Mouse (Mus musculus) hindbrain, embryonic 14.5 days (tissue): Measurements from ENCODE around the gene Gnao1. TPM values are rescaled to one million over a fixed set of nuclear protein-coding genes. Genes with fewer than 3 reads are reported as not detected.

Source experiments
- ATAC-seq: fragments of 200-750 bp; cut with Nextera tagmentation; 2 replicates; pipeline ENCODE4 v1.8.0; 2017; ENCODE audit warnings: moderate number of reproducible peaks, mild to moderate bottlenecking, moderate TSS enrichment, moderate library complexity; ENCODE audit not compliant: low FRiP score
- DNase-seq: peaks from one replicate; pipeline ENCODE4 v3.0.0-alpha.2; 2015; ENCODE audit warnings: low spot score
- H3K27ac ChIP-seq: fragments of 300-500 bp; sonication (generic); 2 replicates; pipeline ENCODE4 v1.5.1; 2014; ENCODE audit warnings: mild to moderate bottlenecking, moderate library complexity
- H3K27me3 ChIP-seq: fragments of 300-500 bp; sonication (generic); 2 replicates; pipeline ENCODE4 v1.6.1; 2014; ENCODE audit warnings: mild to moderate bottlenecking, low read length, mixed read lengths; ENCODE audit not compliant: control insufficient read depth, insufficient read depth
- H3K36me3 ChIP-seq: fragments of 300-500 bp; sonication (generic); replicated peaks from 2 replicates; pipeline ENCODE4 v1.6.1; 2014; ENCODE audit not compliant: control insufficient read depth, insufficient read depth
- H3K4me1 ChIP-seq: fragments of 300-500 bp; sonication (generic); replicated peaks from 2 replicates; pipeline ENCODE4 v1.6.1; 2014; ENCODE audit warnings: antibody characterized with exemption, low read length, mixed read lengths; ENCODE audit not compliant: control insufficient read depth, insufficient read depth
- H3K4me2 ChIP-seq: fragments of 300-500 bp; sonication (generic); replicated peaks from 2 replicates; pipeline ENCODE4 v1.6.1; 2014; ENCODE audit warnings: mild to moderate bottlenecking, moderate library complexity
- H3K4me3 ChIP-seq: fragments of 300-500 bp; sonication (generic); replicated peaks from 2 replicates; pipeline ENCODE4 v1.5.1; 2014; ENCODE audit warnings: mild to moderate bottlenecking, low read length
- H3K9ac ChIP-seq: fragments of 300-500 bp; sonication (generic); 2 replicates; pipeline ENCODE4 v1.6.1; 2014
- H3K9me3 ChIP-seq: fragments of 300-500 bp; sonication (generic); 2 replicates; pipeline ENCODE4 v1.6.1; 2016; ENCODE audit warnings: low read length; ENCODE audit not compliant: control insufficient read depth
- WGBS: fragments of 180-500 bp; shearing (Covaris S2); extraction: QIAGEN DNeasy Blood & Tissue Kit; methylation state at CpG from one replicate; pipeline ENCODE4 v1.1.7; 2014; 5-methylcytosine and 5-hydroxymethylcytosine counted together
- polyA plus RNA-seq: library from polyadenylated mRNA; unstranded; fragments of >200 nt; fragmentation: Nextera tagmentation; extraction: Ambion mirVana; gene quantifications from 2 replicates; pipeline ENCODE4 v1.2.1, GENCODE M21; 2014

Gene Gnao1
- polyA plus RNA-seq, 1 experiment from 2014 or later: 200 TPM

DNA sequence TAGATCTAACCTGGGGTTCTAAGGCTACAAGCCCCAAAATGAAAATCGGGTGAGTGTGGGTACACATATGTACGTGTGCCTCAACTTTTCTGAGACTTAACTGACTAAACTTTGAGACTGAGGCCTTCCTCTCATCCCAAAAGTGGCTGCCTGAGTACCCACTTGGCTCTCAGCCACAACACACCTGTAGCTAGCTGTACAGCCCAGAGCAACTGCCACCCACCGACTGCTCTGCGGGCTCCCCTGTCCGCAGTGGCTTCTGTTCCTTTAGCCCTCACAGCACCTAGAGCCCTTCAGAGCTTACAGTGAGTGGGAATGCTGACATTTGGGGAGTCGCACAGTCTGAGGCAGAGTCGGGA lies 110.8 kb downstream of the Gnao1 start:
- H3K4me1 ChIP-seq: peaks cover 85% of the 10 kb centered on the region
- no peaks in the 10 kb centered on the region for H3K36me3 ChIP-seq
- ATAC-seq: no peak
- peak overlapping the region; percentile 6; the same call in 1 of the 2 replicates for H3K9ac ChIP-seq
- H3K27ac ChIP-seq: peak overlapping the region; percentile 91; the same call in 1 of the 2 replicates
- no peak for DNase-seq
- no peak overlapping the region for H3K4me2 ChIP-seq
- H3K27me3 ChIP-seq: no peaks in the 10 kb centered on the region
- 69% methylated on average over 7 of the region's 7 CpGs for WGBS
- no peaks in the 10 kb centered on the region for H3K9me3 ChIP-seq
- no peak overlapping the region for H3K4me3 ChIP-seq

DNA sequence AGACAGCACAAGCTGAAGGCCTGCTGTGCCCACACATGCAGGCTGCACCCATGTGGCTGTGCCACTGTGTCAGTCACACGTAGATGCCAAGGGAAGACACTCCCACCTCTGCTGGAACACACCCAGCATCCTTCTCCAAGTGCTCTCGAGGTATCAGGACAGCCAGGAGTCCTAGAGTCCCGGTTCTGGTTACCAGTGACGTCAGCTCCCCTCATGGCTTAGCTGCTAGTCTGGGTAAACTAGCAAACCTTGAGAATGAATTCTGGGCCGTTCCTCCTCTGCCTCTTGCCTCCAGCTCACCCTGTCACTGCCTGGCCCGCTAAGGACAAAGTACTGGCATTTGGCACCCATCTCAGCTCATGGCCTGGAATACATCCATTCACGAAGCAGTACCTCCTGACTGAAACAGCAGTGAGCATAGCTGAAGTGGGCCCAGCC lies 114.2 kb downstream of the Gnao1 start:
- no peaks in the 10 kb centered on the region; the same call in 1 of the 2 replicates for H3K36me3 ChIP-seq
- H3K27me3 ChIP-seq: no peaks in the 10 kb centered on the region
- H3K4me2 ChIP-seq: no peak overlapping the region
- 71% methylated on average over 7 of the region's 7 CpGs for WGBS
- H3K27ac ChIP-seq: peak overlapping the region; percentile 43; the same call in 1 of the 2 replicates
- no peaks in the 10 kb centered on the region for H3K9me3 ChIP-seq
- H3K4me3 ChIP-seq: no peak overlapping the region
- no peak overlapping the region for H3K9ac ChIP-seq
- H3K4me1 ChIP-seq: peaks cover 55% of the 10 kb centered on the region
- no peak for DNase-seq
- no peak for ATAC-seq

DNA sequence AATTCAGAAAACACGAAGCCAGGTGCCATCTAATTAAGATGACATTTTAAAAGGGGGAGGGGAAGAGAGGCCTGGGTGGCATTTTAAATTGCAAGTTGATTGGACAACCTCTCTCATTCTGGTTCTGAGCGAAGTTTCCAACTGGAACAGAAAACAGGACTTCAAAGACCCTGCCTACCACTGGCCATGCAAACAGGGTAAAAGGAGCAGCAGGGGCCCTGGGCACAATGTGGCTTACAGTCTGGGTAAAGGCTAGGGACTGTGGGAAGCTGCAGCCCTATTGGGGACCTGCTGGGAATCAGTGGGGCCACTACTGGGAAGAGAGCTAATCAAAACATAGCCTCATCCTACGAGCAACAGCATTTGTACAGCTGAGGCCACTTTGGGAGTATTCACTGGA lies 115.7 kb downstream of the Gnao1 start:
- no peak for ATAC-seq
- no peak for DNase-seq
- H3K36me3 ChIP-seq: no peaks in the 10 kb centered on the region; the same call in 1 of the 2 replicates
- H3K9me3 ChIP-seq: no peaks in the 10 kb centered on the region
- no peak overlapping the region for H3K4me3 ChIP-seq
- peaks cover 39% of the 10 kb centered on the region for H3K4me1 ChIP-seq
- no peak overlapping the region for H3K27ac ChIP-seq
- WGBS: 27% methylated on average over 3 of the region's 3 CpGs
- no peak overlapping the region for H3K4me2 ChIP-seq
- H3K27me3 ChIP-seq: no peaks in the 10 kb centered on the region
- H3K9ac ChIP-seq: no peak overlapping the region

DNA sequence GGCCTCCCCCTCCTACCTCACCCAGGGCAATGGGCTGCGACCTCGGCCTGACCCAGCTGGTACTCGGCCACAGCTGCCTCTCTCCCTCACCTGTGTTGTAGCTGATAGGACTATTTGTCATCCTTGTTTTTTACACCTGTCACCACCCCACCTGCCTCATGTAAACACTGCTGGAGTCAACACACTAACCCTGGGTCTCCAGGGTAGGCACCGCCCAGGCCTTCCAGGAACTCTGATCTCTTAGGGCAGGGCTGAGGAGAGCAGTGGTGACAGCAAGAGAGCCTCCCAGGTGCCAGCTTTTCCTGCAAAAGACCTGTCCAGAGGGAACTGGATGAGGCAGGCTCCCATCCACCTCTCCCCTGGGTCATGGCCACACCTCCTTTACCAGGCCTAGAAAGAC lies 119.5 kb downstream of the Gnao1 start:
- Histone ChIP-seq H3K36me3 (peaks cover 3% of the 10 kb centered on the region), H3K27ac (no peak overlapping the region), H3K4me3 (no peak overlapping the region), H3K9ac (no peak overlapping the region), H3K4me2 (no peak overlapping the region), H3K27me3 (no peaks in the 10 kb centered on the region), H3K9me3 (no peaks in the 10 kb centered on the region), H3K4me1 (peaks cover 12% of the 10 kb centered on the region; the same call in 1 of the 2 replicates)
- DNase-seq (no peak), ATAC-seq (no peak)
- WGBS: 89% methylated on average over 4 of the region's 4 CpGs

DNA sequence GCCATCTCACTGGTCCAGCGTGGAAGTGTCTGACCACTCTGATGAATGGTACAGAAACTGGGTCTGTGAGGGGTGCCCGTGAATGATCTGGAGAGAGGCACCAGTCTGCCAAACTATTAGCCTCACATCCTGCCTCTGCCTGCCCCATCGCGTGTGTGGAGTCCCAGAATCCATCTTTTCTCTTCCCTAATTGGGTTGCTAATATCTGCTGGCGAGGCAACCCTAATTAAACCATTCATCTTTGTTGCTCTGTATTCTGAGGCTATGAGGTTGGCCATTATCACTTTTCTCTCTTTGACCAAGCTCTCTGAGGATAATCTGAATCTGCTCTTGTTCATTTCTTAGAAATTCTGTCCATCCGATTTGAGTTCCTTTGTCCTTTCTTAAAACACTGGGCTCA lies 121.6 kb downstream of the Gnao1 start:
- Histone ChIP-seq H3K4me3 (no peak overlapping the region), H3K9ac (no peak overlapping the region), H3K9me3 (no peaks in the 10 kb centered on the region), H3K4me1 (no peaks in the 10 kb centered on the region), H3K27me3 (no peaks in the 10 kb centered on the region), H3K4me2 (no peak overlapping the region), H3K27ac (no peak overlapping the region), H3K36me3 (peaks cover 5% of the 10 kb centered on the region)
- 57% methylated on average over 6 of the region's 6 CpGs for WGBS
- DNase-seq (no peak), ATAC-seq (no peak)

DNA sequence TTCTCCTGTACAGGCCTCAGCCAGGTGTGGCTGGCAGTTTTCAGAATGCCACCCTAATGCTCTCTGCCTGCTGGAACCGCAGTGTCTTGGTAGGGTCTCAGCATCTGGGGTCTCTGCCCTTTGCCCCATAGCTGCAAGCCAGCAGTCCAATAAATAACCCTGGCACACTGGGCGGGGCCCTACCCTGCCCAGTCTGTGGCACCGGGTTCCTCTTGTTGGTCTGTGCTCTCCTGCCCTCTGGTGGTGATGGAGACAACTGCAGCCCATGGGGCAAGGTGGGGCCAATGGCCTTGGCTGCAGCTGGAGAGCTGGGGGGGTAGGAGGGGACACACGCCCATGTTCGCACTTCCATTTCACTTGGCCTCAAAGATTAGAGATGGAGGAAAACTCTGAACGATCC lies 123.1 kb downstream of the Gnao1 start:
- Histone ChIP-seq H3K4me3 (no peak overlapping the region), H3K36me3 (peaks cover 5% of the 10 kb centered on the region), H3K27me3 (no peaks in the 10 kb centered on the region), H3K4me2 (no peak overlapping the region), H3K9ac (no peak overlapping the region), H3K4me1 (no peaks in the 10 kb centered on the region), H3K9me3 (no peaks in the 10 kb centered on the region), H3K27ac (no peak overlapping the region)
- DNase-seq (peak; percentile 79), ATAC-seq (peak; percentile 70)
- 27% methylated on average over 6 of the region's 6 CpGs for WGBS

DNA sequence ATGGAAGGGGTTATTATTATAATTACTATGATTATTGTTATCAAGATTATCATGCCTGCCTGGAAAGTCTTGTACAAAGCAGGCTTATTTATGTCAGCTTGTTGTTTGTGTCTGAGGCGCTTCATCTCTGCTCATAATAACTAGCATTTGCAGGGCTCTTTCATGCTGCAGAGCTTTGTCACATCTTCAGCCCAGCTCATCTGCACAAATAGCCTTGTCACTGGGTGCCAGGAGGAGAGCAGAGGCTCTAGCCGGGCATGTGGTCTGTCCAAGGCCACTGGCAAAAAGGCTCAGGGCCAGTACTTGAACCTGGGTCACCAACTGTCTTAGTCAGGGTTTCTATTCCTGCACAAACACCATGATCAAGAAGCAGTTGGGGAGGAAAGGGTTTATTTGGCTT lies 123.5 kb downstream of the Gnao1 start:
- Histone ChIP-seq H3K4me3 (no peak overlapping the region), H3K27ac (no peak overlapping the region), H3K4me1 (no peaks in the 10 kb centered on the region), H3K4me2 (no peak overlapping the region), H3K36me3 (peaks cover 5% of the 10 kb centered on the region), H3K27me3 (no peaks in the 10 kb centered on the region), H3K9me3 (no peaks in the 10 kb centered on the region), H3K9ac (no peak overlapping the region)
- DNase-seq: no peak
- ATAC-seq: no peak
- WGBS: 91% methylated on average over 2 of the region's 2 CpGs

DNA sequence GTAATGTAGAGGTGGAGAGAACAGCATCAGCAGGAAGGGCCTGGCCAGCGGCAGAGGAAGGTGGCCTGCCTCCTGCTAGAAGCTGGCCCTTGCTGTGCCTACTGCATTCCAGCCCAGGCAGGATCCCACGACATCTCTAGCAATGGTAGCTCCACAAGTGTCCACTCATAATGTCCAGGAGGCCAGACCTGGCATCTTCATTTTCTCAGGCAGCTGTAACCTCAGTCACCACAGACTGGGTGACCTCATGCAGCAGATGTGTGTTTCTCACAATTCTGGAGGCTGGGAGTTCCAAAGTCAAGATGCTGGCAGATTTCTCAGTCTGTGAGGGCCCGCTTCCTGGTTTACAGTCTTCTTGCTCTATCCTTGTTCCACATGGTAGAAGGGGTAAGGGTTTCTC lies 128.4 kb downstream of the Gnao1 start:
- Histone ChIP-seq H3K9ac (no peak overlapping the region), H3K4me1 (no peaks in the 10 kb centered on the region), H3K4me3 (no peak overlapping the region), H3K27me3 (no peaks in the 10 kb centered on the region), H3K9me3 (no peaks in the 10 kb centered on the region), H3K4me2 (no peak overlapping the region), H3K27ac (no peak overlapping the region), H3K36me3 (peaks cover 5% of the 10 kb centered on the region)
- ATAC-seq: no peak
- 85% methylated on average over 3 of the region's 3 CpGs for WGBS
- no peak for DNase-seq

DNA sequence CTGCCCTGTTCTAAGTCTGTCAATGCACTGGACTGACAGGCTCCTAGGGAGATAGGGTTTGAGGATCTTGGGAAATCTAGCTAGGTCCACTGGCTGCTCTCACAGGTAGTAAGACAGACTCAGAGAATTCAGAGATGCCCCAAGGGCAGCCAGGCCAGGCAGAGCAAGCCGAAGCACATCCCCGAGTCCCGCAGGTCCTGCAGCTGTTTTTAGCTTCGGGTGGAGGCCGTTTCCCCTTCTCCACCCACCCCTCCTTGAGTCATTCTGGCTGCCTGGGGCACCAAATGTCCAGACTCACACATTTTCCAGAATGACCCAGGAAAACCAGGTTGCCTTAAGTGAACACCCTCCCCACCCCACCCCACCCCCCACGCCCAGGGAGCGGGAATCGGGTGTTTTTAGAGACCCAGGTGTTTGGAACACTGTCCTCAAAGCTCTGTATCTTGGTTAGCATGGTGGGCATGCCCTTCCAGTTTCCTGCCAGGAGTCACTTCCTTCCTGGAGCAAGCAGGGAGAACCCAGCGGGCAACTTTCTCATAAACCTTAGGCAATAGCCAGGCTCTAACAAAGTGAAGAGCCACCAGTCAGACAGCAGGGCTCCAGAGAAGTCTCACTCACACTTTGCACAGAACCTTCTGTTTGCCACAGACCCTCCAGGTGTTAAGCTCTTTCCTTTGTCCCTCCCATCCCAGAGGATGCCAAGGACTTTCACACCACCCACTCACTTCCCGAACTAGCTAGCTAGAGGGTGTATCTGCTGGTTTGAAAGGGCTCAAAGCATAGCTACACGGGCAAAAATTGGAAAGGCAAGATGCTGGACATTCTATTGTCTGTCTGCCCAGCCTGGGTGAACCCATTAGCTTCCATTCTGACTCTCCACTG lies 131.0 kb downstream of the Gnao1 start:
- Histone ChIP-seq H3K4me1 (no peaks in the 10 kb centered on the region), H3K4me3 (no peak overlapping the region), H3K27ac (no peak overlapping the region), H3K27me3 (no peaks in the 10 kb centered on the region), H3K36me3 (peaks cover 17% of the 10 kb centered on the region), H3K9ac (no peak overlapping the region), H3K4me2 (no peak overlapping the region), H3K9me3 (no peaks in the 10 kb centered on the region)
- no peak for DNase-seq
- 86% methylated on average over 11 of the region's 11 CpGs for WGBS
- ATAC-seq: no peak
